Mouse (Mus musculus) adrenal gland, postnatal 14 days (tissue): ENCODE measurements around the gene Wdr11. TPM values are rescaled to one million over a fixed set of nuclear protein-coding genes. Genes with fewer than 3 reads are reported as not detected.

Experiments
- DNase-seq: peaks from one replicate; pipeline ENCODE4 v3.0.0; 2021; ENCODE audit warnings: mixed read lengths
- total RNA-seq: library from RNA; stranded (reverse); gene quantifications from 2 replicates; pipeline ENCODE4 v1.2.3, GENCODE M21; 2021

Gene Wdr11
- total RNA-seq, 1 experiment from 2014 or later: 41.7 TPM

GRCm38 (mm10) chr7:129653791-129654271, 62.2 kb downstream of the Wdr11 start:
- DNase-seq: peak; percentile 88

- DNase-seq: no peak
Observed at GRCm38 (mm10) chr7:129654923-129655322, 63.3 kb downstream of the Wdr11 start.

- DNase-seq: no peak
Observed at GRCm38 (mm10) chr7:129655604-129656226, 64.1 kb downstream of the Wdr11 start.

- no peak for DNase-seq
Observed at GRCm38 (mm10) chr7:129657867-129658266, 66.2 kb downstream of the Wdr11 start.

- no peak for DNase-seq
Observed at GRCm38 (mm10) chr7:129659755-129660154, 68.1 kb downstream of the Wdr11 start.

- peak; percentile 49 for DNase-seq
Observed at GRCm38 (mm10) chr7:129660546-129660945, 68.9 kb downstream of the Wdr11 start.

- DNase-seq: no peak
Observed at GRCm38 (mm10) chr7:129662051-129662789, 70.6 kb downstream of the Wdr11 start.

- peak; percentile 61 for DNase-seq
Observed at GRCm38 (mm10) chr7:129663781-129664505, 72.3 kb downstream of the Wdr11 start.

- no peak for DNase-seq
Observed at GRCm38 (mm10) chr7:129665411-129665810, 73.7 kb downstream of the Wdr11 start.

- peak; percentile 69 for DNase-seq
Observed at GRCm38 (mm10) chr7:129665921-129666320, 74.3 kb downstream of the Wdr11 start.

- peak; percentile 66 for DNase-seq
Observed at GRCm38 (mm10) chr7:129666526-129666925, 74.9 kb downstream of the Wdr11 start.

GRCm38 (mm10) chr7:129670280-129670679, 78.6 kb downstream of the Wdr11 start:
- DNase-seq: no peak

- no peak for DNase-seq
Observed at GRCm38 (mm10) chr7:129671675-129672651, 80.3 kb downstream of the Wdr11 start.

- no peak for DNase-seq
Observed at GRCm38 (mm10) chr7:129673776-129674175, 82.1 kb downstream of the Wdr11 start.

GRCm38 (mm10) chr7:129674558-129674957, 82.9 kb downstream of the Wdr11 start:
- no peak for DNase-seq

- no peak for DNase-seq
Observed at GRCm38 (mm10) chr7:129675852-129676251, 84.2 kb downstream of the Wdr11 start.

- no peak for DNase-seq
Observed at GRCm38 (mm10) chr7:129677141-129677540, 85.5 kb downstream of the Wdr11 start.

GRCm38 (mm10) chr7:129678431-129678830, 86.8 kb downstream of the Wdr11 start:
- peak; percentile 73 for DNase-seq

- DNase-seq: no peak
Observed at GRCm38 (mm10) chr7:129678972-129679371, 87.3 kb downstream of the Wdr11 start.

GRCm38 (mm10) chr7:129680534-129681210, 89.0 kb downstream of the Wdr11 start:
- DNase-seq: peak; percentile 71

- no peak for DNase-seq
Observed at GRCm38 (mm10) chr7:129682525-129682924, 90.9 kb downstream of the Wdr11 start.
